Mouse (Mus musculus) liver, embryonic 14.5 days (tissue): ENCODE measurements around the gene Bcas3.

Experiments
- CTCF ChIP-seq: IDR thresholded peaks from 2 replicates; pipeline ENCODE4 v1.5.1; 2016; ENCODE audit warnings: antibody characterized with exemption, low read depth, control low read depth
- EP300 ChIP-seq: IDR thresholded peaks from 2 replicates; pipeline ENCODE4 v1.6.1; 2016; ENCODE audit warnings: antibody characterized with exemption, low read depth

- no peak for TF ChIP-seq EP300
- TF ChIP-seq CTCF: no peak
Observed at GRCm38 (mm10) chr11:85724159-85724558, 371.2 kb downstream of the Bcas3 start.
